Mouse (Mus musculus): Measurements from ENCODE around the gene Fanca. TPM values are rescaled to one million over a fixed set of nuclear protein-coding genes. Genes with fewer than 3 reads are reported as not detected.

Gene Fanca
- polyA plus RNA-seq, 2 experiments, result 24.2 to 54.7 TPM

- Histone ChIP-seq H3K9me3 (ENCODE audit: control insufficient read depth, low read length) (no peaks in the 10 kb centered on the region), H3K9ac (ENCODE audit: low read depth, low read length, severe bottlenecking) (no peak overlapping the region), H3K4me1 (ENCODE audit: control insufficient read depth, insufficient read depth, low read length) (0 out of 2 replicates have a peak, but pooled peaks cover 5% of the 10 kb centered on the region), H3K27ac (replicated peaks; ENCODE audit: low read depth, low read length) (no peak overlapping the region), H3K36me3 (ENCODE audit: control insufficient read depth, insufficient read depth, low read length) (no peaks in the 10 kb centered on the region), H3K4me3 (replicated peaks; ENCODE audit: low read length) (no peak overlapping the region), H3K27me3 (ENCODE audit: control insufficient read depth, insufficient read depth, low read length) (peaks cover 17% of the 10 kb centered on the region), H3K4me2 (replicated peaks; ENCODE audit: low read depth, low read length, severe bottlenecking) (peak overlapping the region; percentile 83)
- no peak for TF ChIP-seq POLR2A (IDR thresholded peaks at IDR 0.05; ENCODE audit: borderline replicate concordance, extremely low read depth, insufficient read depth, insufficient read length)
- 34% methylated on average over 8 of the region's 8 CpGs for WGBS
- ATAC-seq (ENCODE audit: low FRiP score, low read depth), result no peak
- DNase-seq (ENCODE audit: low spot score), result no peak
These were observed 13.4 kb upstream of the Fanca start for GRCm38 (mm10) chr8:123331810-123332209.

GRCm38 (mm10) chr8:123331301-123331700, 12.9 kb upstream of the Fanca start:
- no peak overlapping the region for H3K4me3 ChIP-seq (replicated peaks; ENCODE audit: low read length)
- H3K27me3 ChIP-seq (ENCODE audit: control insufficient read depth, insufficient read depth, low read length), result peaks cover 17% of the 10 kb centered on the region
- H3K9me3 ChIP-seq (ENCODE audit: control insufficient read depth, low read length), result no peaks in the 10 kb centered on the region
- no peak overlapping the region for H3K9ac ChIP-seq (ENCODE audit: low read depth, low read length, severe bottlenecking)
- no peak overlapping the region for H3K27ac ChIP-seq (replicated peaks; ENCODE audit: low read depth, low read length)
- H3K4me2 ChIP-seq (replicated peaks; ENCODE audit: low read depth, low read length, severe bottlenecking), result no peak overlapping the region
- no peak for ATAC-seq (ENCODE audit: low FRiP score, low read depth)
- no peaks in the 10 kb centered on the region for H3K36me3 ChIP-seq (ENCODE audit: control insufficient read depth, insufficient read depth, low read length)
- no peak for DNase-seq (ENCODE audit: low spot score)
- 83% methylated on average over 2 of the region's 2 CpGs for WGBS
- no peak for TF ChIP-seq POLR2A (IDR thresholded peaks at IDR 0.05; ENCODE audit: borderline replicate concordance, extremely low read depth, insufficient read depth, insufficient read length)
- H3K4me1 ChIP-seq (ENCODE audit: control insufficient read depth, insufficient read depth, low read length), result 0 out of 2 replicates have a peak, but pooled peaks cover 5% of the 10 kb centered on the region

DNA sequence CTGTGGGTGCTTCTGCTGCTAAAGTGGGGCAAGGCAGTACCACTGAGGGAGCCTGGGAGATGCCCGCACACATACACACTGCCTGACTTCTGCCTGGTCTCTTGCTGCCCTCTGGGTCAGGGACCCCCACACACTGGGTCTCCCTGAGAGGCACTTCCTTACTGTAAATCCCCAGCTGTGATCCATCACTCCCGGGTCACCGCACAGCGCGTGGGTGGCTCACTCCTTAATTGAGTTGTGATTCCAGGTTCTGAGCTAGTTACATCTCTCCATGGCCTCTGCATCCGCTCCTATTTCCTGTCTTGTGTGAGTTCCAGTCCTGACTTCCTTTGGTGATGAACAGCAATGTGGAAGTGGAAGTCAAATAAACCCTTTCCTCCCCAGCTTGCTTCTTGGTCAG, 12.3 kb upstream of the Fanca start:
- 76% methylated on average over 6 of the region's 6 CpGs for WGBS
- Histone ChIP-seq H3K36me3 (ENCODE audit: control insufficient read depth, insufficient read depth, low read length) (no peaks in the 10 kb centered on the region), H3K9me3 (ENCODE audit: control insufficient read depth, low read length) (no peaks in the 10 kb centered on the region)

GRCm38 (mm10) chr8:123329961-123330360, 11.6 kb upstream of the Fanca start:
- H3K4me2 ChIP-seq (replicated peaks; ENCODE audit: low read depth, low read length, severe bottlenecking), result no peak overlapping the region
- ATAC-seq (ENCODE audit: low FRiP score, low read depth) (no peak), DNase-seq (ENCODE audit: low spot score) (no peak)
- TF ChIP-seq POLR2A (IDR thresholded peaks at IDR 0.05; ENCODE audit: borderline replicate concordance, extremely low read depth, insufficient read depth, insufficient read length), result no peak
- H3K36me3 ChIP-seq (ENCODE audit: control insufficient read depth, insufficient read depth, low read length), result no peaks in the 10 kb centered on the region
- 79% methylated on average over 5 of the region's 5 CpGs for WGBS
- H3K27me3 ChIP-seq (ENCODE audit: control insufficient read depth, insufficient read depth, low read length), result peaks cover 17% of the 10 kb centered on the region
- 0 out of 2 replicates have a peak, but pooled peaks cover 5% of the 10 kb centered on the region for H3K4me1 ChIP-seq (ENCODE audit: control insufficient read depth, insufficient read depth, low read length)
- no peaks in the 10 kb centered on the region for H3K9me3 ChIP-seq (ENCODE audit: control insufficient read depth, low read length)
- H3K27ac ChIP-seq (replicated peaks; ENCODE audit: low read depth, low read length), result no peak overlapping the region
- H3K9ac ChIP-seq (ENCODE audit: low read depth, low read length, severe bottlenecking), result no peak overlapping the region
- no peak overlapping the region for H3K4me3 ChIP-seq (replicated peaks; ENCODE audit: low read length)

More for the DNA sequence above, 12.3 kb upstream of the Fanca start:
- no peak overlapping the region for H3K4me2 ChIP-seq (replicated peaks; ENCODE audit: low read depth, low read length, severe bottlenecking)
- H3K27ac ChIP-seq (replicated peaks; ENCODE audit: low read depth, low read length), result no peak overlapping the region
- H3K27me3 ChIP-seq (ENCODE audit: control insufficient read depth, insufficient read depth, low read length), result peaks cover 17% of the 10 kb centered on the region
- no peak overlapping the region for H3K9ac ChIP-seq (ENCODE audit: low read depth, low read length, severe bottlenecking)
- H3K4me1 ChIP-seq (ENCODE audit: control insufficient read depth, insufficient read depth, low read length), result 0 out of 2 replicates have a peak, but pooled peaks cover 5% of the 10 kb centered on the region
- TF ChIP-seq POLR2A (IDR thresholded peaks at IDR 0.05; ENCODE audit: borderline replicate concordance, extremely low read depth, insufficient read depth, insufficient read length), result no peak
- DNase-seq (ENCODE audit: low spot score), result no peak
- ATAC-seq (ENCODE audit: low FRiP score, low read depth), result no peak
- H3K4me3 ChIP-seq (replicated peaks; ENCODE audit: low read length), result no peak overlapping the region

DNA sequence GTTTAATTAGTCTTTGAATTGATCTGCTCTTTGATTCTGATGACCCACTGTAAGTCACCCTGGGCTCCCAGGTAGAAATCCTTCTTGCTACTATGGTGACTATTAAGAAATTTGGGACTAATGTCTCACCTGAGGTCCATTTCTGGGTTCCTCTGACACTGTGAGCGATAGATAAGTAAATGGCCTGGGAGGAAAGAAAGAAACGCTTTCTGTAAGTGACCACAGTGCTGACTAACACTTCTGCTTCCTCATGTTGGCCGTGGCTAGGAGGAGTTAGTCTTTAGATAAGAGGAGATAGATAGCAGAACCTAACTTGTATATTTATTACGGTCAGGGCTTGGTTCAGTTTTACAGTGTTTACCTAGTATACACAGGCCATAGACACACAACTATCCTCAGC, 11.0 kb upstream of the Fanca start:
- DNase-seq (ENCODE audit: low spot score), result no peak
- H3K9me3 ChIP-seq (ENCODE audit: control insufficient read depth, low read length), result no peaks in the 10 kb centered on the region
- 0 out of 2 replicates have a peak, but pooled peaks cover 5% of the 10 kb centered on the region for H3K4me1 ChIP-seq (ENCODE audit: control insufficient read depth, insufficient read depth, low read length)
- no peak overlapping the region for H3K27ac ChIP-seq (replicated peaks; ENCODE audit: low read depth, low read length)
- H3K36me3 ChIP-seq (ENCODE audit: control insufficient read depth, insufficient read depth, low read length), result no peaks in the 10 kb centered on the region
- H3K4me3 ChIP-seq (replicated peaks; ENCODE audit: low read length), result no peak overlapping the region
- H3K9ac ChIP-seq (ENCODE audit: low read depth, low read length, severe bottlenecking), result no peak overlapping the region
- no peak for ATAC-seq (ENCODE audit: low FRiP score, low read depth)
- peaks cover 16% of the 10 kb centered on the region for H3K27me3 ChIP-seq (ENCODE audit: control insufficient read depth, insufficient read depth, low read length)
- 86% methylated on average over 4 of the region's 4 CpGs for WGBS
- TF ChIP-seq POLR2A (IDR thresholded peaks at IDR 0.05; ENCODE audit: borderline replicate concordance, extremely low read depth, insufficient read depth, insufficient read length), result no peak
- no peak overlapping the region for H3K4me2 ChIP-seq (replicated peaks; ENCODE audit: low read depth, low read length, severe bottlenecking)

DNA sequence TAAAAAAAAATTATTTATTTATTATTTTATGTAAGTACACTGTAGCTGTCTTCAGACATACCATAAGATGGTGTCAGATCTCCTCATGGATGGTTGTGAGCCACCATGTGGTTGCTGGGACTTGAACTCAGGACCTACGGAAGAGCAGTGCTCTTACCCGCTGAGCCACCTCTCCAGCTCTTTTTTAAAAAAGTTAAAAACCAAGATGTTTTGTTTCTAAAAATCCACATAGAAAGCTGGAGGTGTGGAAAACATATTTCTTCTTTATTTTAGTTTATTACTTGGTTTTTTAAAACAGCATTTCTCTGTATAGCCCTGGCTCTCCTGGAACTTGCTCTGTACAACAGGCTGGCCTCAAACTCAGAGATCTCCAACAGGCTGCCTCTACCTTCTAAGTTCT, 10.2 kb upstream of the Fanca start:
- Histone ChIP-seq H3K36me3 (ENCODE audit: control insufficient read depth, insufficient read depth, low read length) (no peaks in the 10 kb centered on the region), H3K9ac (ENCODE audit: low read depth, low read length, severe bottlenecking) (no peak overlapping the region), H3K4me1 (ENCODE audit: control insufficient read depth, insufficient read depth, low read length) (0 out of 2 replicates have a peak, but pooled peaks cover 5% of the 10 kb centered on the region), H3K4me2 (replicated peaks; ENCODE audit: low read depth, low read length, severe bottlenecking) (no peak overlapping the region), H3K27ac (replicated peaks; ENCODE audit: low read depth, low read length) (no peak overlapping the region), H3K4me3 (replicated peaks; ENCODE audit: low read length) (no peak overlapping the region), H3K27me3 (ENCODE audit: control insufficient read depth, insufficient read depth, low read length) (peaks cover 8% of the 10 kb centered on the region; the same call in 1 of the 2 replicates), H3K9me3 (ENCODE audit: control insufficient read depth, low read length) (no peaks in the 10 kb centered on the region)
- 95% methylated on average over 2 of the region's 2 CpGs for WGBS
- ATAC-seq (ENCODE audit: low FRiP score, low read depth) (no peak), DNase-seq (ENCODE audit: low spot score) (no peak)
- TF ChIP-seq POLR2A (IDR thresholded peaks at IDR 0.05; ENCODE audit: borderline replicate concordance, extremely low read depth, insufficient read depth, insufficient read length), result no peak

Data from limb, embryonic 14.5 days (tissue).